Mouse (Mus musculus) liver, postnatal 0 days (tissue): ENCODE measurements around the gene Sgta.

Experiments
- CTCF ChIP-seq: sonication (generic); IDR thresholded peaks from 2 replicates; pipeline ENCODE4 v1.5.1; 2016; ENCODE audit warnings: antibody characterized with exemption, low read depth
- EP300 ChIP-seq: IDR thresholded peaks from 2 replicates; pipeline ENCODE4 v1.6.1; 2016; ENCODE audit warnings: antibody characterized with exemption, low read depth, mild to moderate bottlenecking

GRCm38 (mm10) chr10:81020207-81020606, 39.8 kb downstream of the Sgta start:
- TF ChIP-seq CTCF = no peak
- TF ChIP-seq EP300 = no peak
